Mouse (Mus musculus) hindbrain, embryonic 14.5 days (tissue): ENCODE measurements around the gene Cd300c. TPM values are rescaled to one million over a fixed set of nuclear protein-coding genes. Genes with fewer than 3 reads are reported as not detected.
A peak's percentile ranks its signal among the peaks of the same experiment; 100 is the strongest.
"Not testable (repeated sequence)": the region's sequence is repeated elsewhere in the genome, so short reads cannot be mapped to it uniquely, and the experiment has no call there.

Source experiments
- ATAC-seq: fragments of 200-750 bp; cut with Nextera tagmentation; 2 replicates; pipeline ENCODE4 v1.8.0; 2017; ENCODE audit warnings: moderate number of reproducible peaks, mild to moderate bottlenecking, moderate TSS enrichment, moderate library complexity; ENCODE audit not compliant: low FRiP score
- DNase-seq: peaks from one replicate; pipeline ENCODE4 v3.0.0-alpha.2; 2015; ENCODE audit warnings: low spot score
- H3K27ac ChIP-seq: fragments of 300-500 bp; sonication (generic); 2 replicates; pipeline ENCODE4 v1.5.1; 2014; ENCODE audit warnings: mild to moderate bottlenecking, moderate library complexity
- H3K27me3 ChIP-seq: fragments of 300-500 bp; sonication (generic); 2 replicates; pipeline ENCODE4 v1.6.1; 2014; ENCODE audit warnings: mild to moderate bottlenecking, low read length, mixed read lengths; ENCODE audit not compliant: control insufficient read depth, insufficient read depth
- H3K36me3 ChIP-seq: fragments of 300-500 bp; sonication (generic); replicated peaks from 2 replicates; pipeline ENCODE4 v1.6.1; 2014; ENCODE audit not compliant: control insufficient read depth, insufficient read depth
- H3K4me1 ChIP-seq: fragments of 300-500 bp; sonication (generic); replicated peaks from 2 replicates; pipeline ENCODE4 v1.6.1; 2014; ENCODE audit warnings: antibody characterized with exemption, low read length, mixed read lengths; ENCODE audit not compliant: control insufficient read depth, insufficient read depth
- H3K4me2 ChIP-seq: fragments of 300-500 bp; sonication (generic); replicated peaks from 2 replicates; pipeline ENCODE4 v1.6.1; 2014; ENCODE audit warnings: mild to moderate bottlenecking, moderate library complexity
- H3K4me3 ChIP-seq: fragments of 300-500 bp; sonication (generic); replicated peaks from 2 replicates; pipeline ENCODE4 v1.5.1; 2014; ENCODE audit warnings: mild to moderate bottlenecking, low read length
- H3K9ac ChIP-seq: fragments of 300-500 bp; sonication (generic); 2 replicates; pipeline ENCODE4 v1.6.1; 2014
- H3K9me3 ChIP-seq: fragments of 300-500 bp; sonication (generic); 2 replicates; pipeline ENCODE4 v1.6.1; 2016; ENCODE audit warnings: low read length; ENCODE audit not compliant: control insufficient read depth
- WGBS: fragments of 180-500 bp; shearing (Covaris S2); extraction: QIAGEN DNeasy Blood & Tissue Kit; methylation state at CpG from one replicate; pipeline ENCODE4 v1.1.7; 2014; 5-methylcytosine and 5-hydroxymethylcytosine counted together
- polyA plus RNA-seq: library from polyadenylated mRNA; unstranded; fragments of >200 nt; fragmentation: Nextera tagmentation; extraction: Ambion mirVana; gene quantifications from 2 replicates; pipeline ENCODE4 v1.2.1, GENCODE M21; 2014

Cd300c gene
- polyA plus RNA-seq, 1 experiment from 2014 or later: not detected

- no peaks in the 10 kb centered on the region for H3K9me3 ChIP-seq
- no peak within 1 kb of the TSS for H3K4me3 ChIP-seq
- no peaks in the 10 kb centered on the region for H3K36me3 ChIP-seq
- no peak within 1 kb of the TSS for H3K9ac ChIP-seq
- H3K4me1 ChIP-seq: no peaks in the 10 kb centered on the region
- H3K27me3 ChIP-seq: no peaks in the 10 kb centered on the region
- ATAC-seq: no peak
- H3K4me2 ChIP-seq: no peak within 1 kb of the TSS
- H3K27ac ChIP-seq: no peak within 1 kb of the TSS
- WGBS: 66% methylated on average over 6 of the region's 6 CpGs
- no peak for DNase-seq
These were observed 34.8 kb downstream of the Cd300c start, which contains the start of gene Cd300lb for GRCm38 (mm10) chr11:114934144-114934543. TSS of gene Cd300lb (minus strand) at chr11:114934386.

- Histone ChIP-seq H3K27me3 (no peaks in the 10 kb centered on the region), H3K4me1 (no peaks in the 10 kb centered on the region), H3K9me3 (no peaks in the 10 kb centered on the region), H3K9ac (no peak overlapping the region), H3K27ac (no peak overlapping the region), H3K4me2 (no peak overlapping the region), H3K36me3 (no peaks in the 10 kb centered on the region), H3K4me3 (no peak overlapping the region)
- DNase-seq (no peak), ATAC-seq (no peak)
- WGBS: 88% methylated on average over 4 of the region's 4 CpGs
These were observed 35.4 kb downstream of the Cd300c start for GRCm38 (mm10) chr11:114933591-114933990.

GRCm38 (mm10) chr11:114931041-114931440, 37.9 kb downstream of the Cd300c start:
- Histone ChIP-seq H3K4me2 (no peak overlapping the region), H3K36me3 (no peaks in the 10 kb centered on the region), H3K4me3 (no peak overlapping the region), H3K27ac (no peak overlapping the region), H3K9ac (no peak overlapping the region), H3K4me1 (no peaks in the 10 kb centered on the region), H3K27me3 (no peaks in the 10 kb centered on the region), H3K9me3 (no peaks in the 10 kb centered on the region)
- WGBS: 82% methylated on average over 5 of the region's 5 CpGs
- DNase-seq (no peak), ATAC-seq (no peak)

- no peak for ATAC-seq
- no peak for DNase-seq
- no peak overlapping the region for H3K27ac ChIP-seq
These were observed 39.4 kb downstream of the Cd300c start for GRCm38 (mm10) chr11:114929581-114929980.

GRCm38 (mm10) chr11:114923961-114924360, 45.0 kb downstream of the Cd300c start:
- Histone ChIP-seq H3K4me2 (no peak overlapping the region), H3K9me3 (no peaks in the 10 kb centered on the region), H3K27me3 (no peaks in the 10 kb centered on the region), H3K9ac (no peak overlapping the region), H3K4me3 (no peak overlapping the region), H3K4me1 (no peaks in the 10 kb centered on the region), H3K36me3 (no peaks in the 10 kb centered on the region), H3K27ac (no peak overlapping the region)
- ATAC-seq (no peak), DNase-seq (no peak)
- WGBS: 71% methylated on average over 4 of the region's 4 CpGs

More at GRCm38 (mm10) chr11:114929581-114929980, 39.4 kb downstream of the Cd300c start:
- Histone ChIP-seq H3K4me2 (no peak overlapping the region), H3K9me3 (no peaks in the 10 kb centered on the region), H3K4me1 (no peaks in the 10 kb centered on the region), H3K27me3 (no peaks in the 10 kb centered on the region), H3K36me3 (no peaks in the 10 kb centered on the region), H3K4me3 (no peak overlapping the region), H3K9ac (no peak overlapping the region)
- WGBS: 85% methylated on average over 2 of the region's 2 CpGs

- Histone ChIP-seq H3K4me1 (no peaks in the 10 kb centered on the region), H3K27me3 (no peaks in the 10 kb centered on the region), H3K9ac (no peak overlapping the region), H3K27ac (no peak overlapping the region), H3K4me3 (no peak overlapping the region), H3K9me3 (no peaks in the 10 kb centered on the region), H3K4me2 (no peak overlapping the region), H3K36me3 (no peaks in the 10 kb centered on the region)
- ATAC-seq: no peak
- WGBS: 73% methylated on average over 4 of the region's 4 CpGs
- DNase-seq: no peak
These were observed 46.5 kb downstream of the Cd300c start for GRCm38 (mm10) chr11:114922439-114922838.

- H3K9me3 ChIP-seq: no peaks in the 10 kb centered on the region
- H3K4me2 ChIP-seq: no peak overlapping the region
- DNase-seq (no peak), ATAC-seq (no peak)
- no peak overlapping the region for H3K9ac ChIP-seq
- WGBS: 87% methylated on average over 6 of the region's 6 CpGs
- H3K27ac ChIP-seq: no peak overlapping the region
- H3K4me1 ChIP-seq: no peaks in the 10 kb centered on the region
- H3K27me3 ChIP-seq: no peaks in the 10 kb centered on the region
- H3K4me3 ChIP-seq: no peak overlapping the region
- no peaks in the 10 kb centered on the region for H3K36me3 ChIP-seq
These were observed 51.8 kb downstream of the Cd300c start for GRCm38 (mm10) chr11:114917120-114917519.

- Histone ChIP-seq H3K9me3 (no peaks in the 10 kb centered on the region), H3K27ac (no peak overlapping the region), H3K4me1 (no peaks in the 10 kb centered on the region), H3K36me3 (no peaks in the 10 kb centered on the region), H3K27me3 (no peaks in the 10 kb centered on the region), H3K9ac (no peak overlapping the region), H3K4me2 (no peak overlapping the region), H3K4me3 (no peak overlapping the region)
- WGBS: 61% methylated on average over 7 of the region's 7 CpGs
- DNase-seq (no peak), ATAC-seq (no peak)
These were observed 54.0 kb downstream of the Cd300c start for GRCm38 (mm10) chr11:114914978-114915377.

GRCm38 (mm10) chr11:114912847-114913246, 56.1 kb downstream of the Cd300c start:
- no peak overlapping the region for H3K4me3 ChIP-seq
- no peaks in the 10 kb centered on the region for H3K9me3 ChIP-seq
- no peak overlapping the region for H3K9ac ChIP-seq
- peak; percentile 40; the same call in 1 of the 2 replicates for ATAC-seq
- H3K27me3 ChIP-seq: no peaks in the 10 kb centered on the region
- WGBS: 18% methylated on average over 9 of the region's 9 CpGs
- H3K4me2 ChIP-seq: no peak overlapping the region
- no peaks in the 10 kb centered on the region for H3K36me3 ChIP-seq
- H3K27ac ChIP-seq: no peak overlapping the region
- DNase-seq: peak; percentile 90
- H3K4me1 ChIP-seq: no peaks in the 10 kb centered on the region

GRCm38 (mm10) chr11:114909538-114909937, 59.4 kb downstream of the Cd300c start:
- not testable (repeated sequence) for H3K9ac ChIP-seq
- WGBS: 46% methylated on average over 3 of the region's 3 CpGs

More at GRCm38 (mm10) chr11:114909538-114909937, 59.4 kb downstream of the Cd300c start:
- H3K36me3 ChIP-seq, H3K4me3 ChIP-seq, H3K27me3 ChIP-seq, ATAC-seq, H3K27ac ChIP-seq, DNase-seq, H3K4me1 ChIP-seq, H3K9me3 ChIP-seq, H3K4me2 ChIP-seq: not testable (repeated sequence)
